Mouse (Mus musculus) intestine, postnatal 0 days (tissue): Measurements from ENCODE around the gene Myo15b. TPM values are rescaled to one million over a fixed set of nuclear protein-coding genes. Genes with fewer than 3 reads are reported as not detected.
A peak's percentile ranks its signal among the peaks of the same experiment; 100 is the strongest.

Experiments
- ATAC-seq: fragments of 200-750 bp; cut with Nextera tagmentation; 2 replicates; pipeline ENCODE4 v1.8.0; 2017; ENCODE audit warnings: mild to moderate bottlenecking, moderate TSS enrichment, moderate library complexity
- H3K27ac ChIP-seq: fragments of 300-500 bp; sonication (generic); 2 replicates; pipeline ENCODE4 v1.5.1; 2014; ENCODE audit warnings: mild to moderate bottlenecking, low read depth, low read length, moderate library complexity
- H3K27me3 ChIP-seq: fragments of 300-500 bp; sonication (generic); replicated peaks from 2 replicates; pipeline ENCODE4 v1.6.1; 2014; ENCODE audit warnings: low read length, mixed read lengths; ENCODE audit not compliant: control insufficient read depth, insufficient read depth
- H3K36me3 ChIP-seq: fragments of 300-500 bp; sonication (generic); 2 replicates; pipeline ENCODE4 v1.6.1; 2014; ENCODE audit warnings: mild to moderate bottlenecking, moderate library complexity; ENCODE audit not compliant: control insufficient read depth, insufficient read depth
- H3K4me1 ChIP-seq: fragments of 300-500 bp; sonication (generic); replicated peaks from 2 replicates; pipeline ENCODE4 v1.6.1; 2014; ENCODE audit warnings: antibody characterized with exemption, low read length, mixed read lengths; ENCODE audit not compliant: control insufficient read depth, insufficient read depth
- H3K4me2 ChIP-seq: fragments of 300-500 bp; sonication (generic); replicated peaks from 2 replicates; pipeline ENCODE4 v1.6.1; 2014; ENCODE audit warnings: low read depth, mild to moderate bottlenecking, moderate library complexity
- H3K4me3 ChIP-seq: fragments of 300-500 bp; sonication (generic); 2 replicates; pipeline ENCODE4 v1.5.1; 2014; ENCODE audit warnings: low read depth, low read length
- H3K9ac ChIP-seq: fragments of 300-500 bp; sonication (generic); 2 replicates; pipeline ENCODE4 v1.6.1; 2014; ENCODE audit warnings: mild to moderate bottlenecking, low read depth, low read length
- H3K9me3 ChIP-seq: fragments of 300-500 bp; sonication (generic); 2 replicates; pipeline ENCODE4 v1.6.1; 2016; ENCODE audit warnings: mixed run types; ENCODE audit not compliant: control insufficient read depth
- CTCF ChIP-seq: sonication (generic); IDR thresholded peaks from 2 replicates; pipeline ENCODE4 v1.5.1; 2016; ENCODE audit warnings: low read depth, mild to moderate bottlenecking, control low read depth, antibody characterized with exemption, moderate library complexity
- WGBS: fragments of 180-500 bp; shearing (Covaris S2); extraction: QIAGEN DNeasy Blood & Tissue Kit; methylation state at CpG from one replicate; pipeline ENCODE4 v1.1.7; 2014; 5-methylcytosine and 5-hydroxymethylcytosine counted together
- polyA plus RNA-seq: library from polyadenylated mRNA; unstranded; fragments of >200 nt; fragmentation: Nextera tagmentation; extraction: Ambion mirVana; gene quantifications from 2 replicates; pipeline ENCODE4 v1.2.1, GENCODE M21; 2015

Gene Myo15b
- polyA plus RNA-seq, 1 experiment from 2014 or later = 332 TPM

DNA sequence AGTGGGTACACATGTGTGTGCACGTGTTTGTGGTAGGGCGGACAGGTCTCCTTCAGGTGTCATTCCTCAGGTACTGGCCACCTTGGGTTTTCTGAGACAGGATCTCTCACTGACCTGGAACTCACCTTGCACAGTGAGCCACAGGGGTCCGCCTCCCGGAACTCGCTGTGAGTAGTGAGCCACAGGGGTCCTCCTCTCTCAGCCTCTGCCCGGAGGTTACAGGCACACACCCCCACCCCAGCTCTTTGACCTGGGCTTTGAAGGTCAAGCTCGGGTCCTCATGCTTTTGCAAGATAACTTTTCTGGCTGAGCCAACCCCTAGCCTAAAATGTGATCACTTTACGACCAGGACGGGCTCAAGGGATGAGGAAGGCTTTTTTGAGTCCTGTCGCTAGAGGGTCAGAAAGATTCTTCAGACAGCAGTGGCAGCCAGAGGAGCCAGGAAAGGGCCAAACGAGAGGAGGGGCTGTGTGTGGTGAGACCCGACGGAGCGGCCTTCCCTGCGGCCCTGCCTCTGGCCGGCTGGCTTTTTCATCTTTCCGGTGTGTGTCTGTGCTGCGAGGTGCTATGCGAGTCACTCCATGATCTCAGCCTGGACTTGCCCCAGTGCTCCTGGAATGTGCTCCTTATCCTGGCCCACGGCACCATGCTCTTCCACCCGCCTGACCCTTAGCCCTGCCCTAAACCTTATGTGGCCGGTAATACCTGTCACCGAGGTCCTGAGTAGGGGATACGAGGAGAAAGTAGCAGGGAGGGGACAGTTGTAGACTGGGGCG, 27.5 kb upstream of the Myo15b start:
- no peak for ATAC-seq
- H3K9ac ChIP-seq = 0 out of 2 replicates have a peak overlapping the region, but pooled peaks have one; percentile 17
- H3K9me3 ChIP-seq = no peaks in the 10 kb centered on the region
- H3K27ac ChIP-seq = peak overlapping the region; percentile 61
- no peak for TF ChIP-seq CTCF
- no peaks in the 10 kb centered on the region for H3K27me3 ChIP-seq
- H3K4me1 ChIP-seq = peaks cover 19% of the 10 kb centered on the region
- H3K4me3 ChIP-seq = no peak overlapping the region
- peak overlapping the region; percentile 46 for H3K4me2 ChIP-seq
- 34% methylated on average over 25 of the region's 25 CpGs for WGBS
- no peaks in the 10 kb centered on the region; the same call in 1 of the 2 replicates for H3K36me3 ChIP-seq

DNA sequence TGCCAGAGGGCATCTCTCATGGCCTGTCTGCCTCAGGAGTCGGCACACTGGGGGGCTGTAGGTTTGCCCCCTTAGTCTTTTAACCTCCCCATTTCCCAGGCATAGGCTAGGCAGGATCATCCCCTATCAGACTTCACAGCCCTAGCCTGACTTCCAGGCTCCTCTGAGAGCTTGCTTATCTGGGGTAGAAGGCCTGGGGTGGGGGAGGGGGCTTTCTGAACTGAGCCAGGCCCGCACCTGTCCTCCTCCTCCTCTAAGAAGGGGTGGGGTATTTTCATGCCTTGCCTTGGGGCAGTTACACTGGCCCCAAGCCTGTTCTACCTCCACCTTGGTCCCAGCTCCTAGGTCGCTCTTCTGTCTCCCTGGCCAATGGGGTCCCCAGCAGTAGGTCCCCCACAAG, 26.7 kb upstream of the Myo15b start:
- TF ChIP-seq CTCF = no peak
- no peak overlapping the region for H3K4me3 ChIP-seq
- peak overlapping the region; percentile 46 for H3K4me2 ChIP-seq
- WGBS = 25% methylated on average over 3 of the region's 3 CpGs
- H3K4me1 ChIP-seq = peaks cover 19% of the 10 kb centered on the region
- H3K36me3 ChIP-seq = no peaks in the 10 kb centered on the region; the same call in 1 of the 2 replicates
- H3K9ac ChIP-seq = no peak overlapping the region
- no peaks in the 10 kb centered on the region for H3K27me3 ChIP-seq
- no peak for ATAC-seq
- H3K9me3 ChIP-seq = no peaks in the 10 kb centered on the region
- peak overlapping the region; percentile 61 for H3K27ac ChIP-seq

DNA sequence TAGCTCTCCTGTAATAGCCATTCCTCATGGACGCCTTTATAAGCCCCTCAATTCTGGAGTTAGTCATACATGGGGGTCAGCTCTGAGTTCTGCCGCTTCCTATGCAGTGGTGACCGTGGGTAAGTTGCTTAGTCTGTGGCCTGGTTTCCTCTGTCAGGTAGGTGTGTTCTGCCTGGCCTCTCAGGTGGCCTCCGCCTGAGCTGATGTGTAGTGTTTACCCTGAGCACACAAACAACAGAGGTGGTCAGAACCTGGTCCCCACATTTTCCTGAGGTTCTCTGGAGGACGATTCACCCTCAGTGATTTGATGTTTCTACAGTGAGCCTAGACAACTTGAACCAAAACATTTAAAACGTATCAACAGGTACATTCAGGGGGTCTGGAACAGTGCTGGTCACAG, 26.1 kb upstream of the Myo15b start:
- H3K36me3 ChIP-seq = no peaks in the 10 kb centered on the region; the same call in 1 of the 2 replicates
- no peak overlapping the region for H3K9ac ChIP-seq
- peak overlapping the region; percentile 46 for H3K4me2 ChIP-seq
- no peak for TF ChIP-seq CTCF
- H3K27ac ChIP-seq = peak overlapping the region; percentile 61
- H3K9me3 ChIP-seq = no peaks in the 10 kb centered on the region
- H3K4me1 ChIP-seq = peaks cover 18% of the 10 kb centered on the region
- no peak for ATAC-seq
- no peaks in the 10 kb centered on the region for H3K27me3 ChIP-seq
- 48% methylated on average over 6 of the region's 6 CpGs for WGBS
- no peak overlapping the region for H3K4me3 ChIP-seq

DNA sequence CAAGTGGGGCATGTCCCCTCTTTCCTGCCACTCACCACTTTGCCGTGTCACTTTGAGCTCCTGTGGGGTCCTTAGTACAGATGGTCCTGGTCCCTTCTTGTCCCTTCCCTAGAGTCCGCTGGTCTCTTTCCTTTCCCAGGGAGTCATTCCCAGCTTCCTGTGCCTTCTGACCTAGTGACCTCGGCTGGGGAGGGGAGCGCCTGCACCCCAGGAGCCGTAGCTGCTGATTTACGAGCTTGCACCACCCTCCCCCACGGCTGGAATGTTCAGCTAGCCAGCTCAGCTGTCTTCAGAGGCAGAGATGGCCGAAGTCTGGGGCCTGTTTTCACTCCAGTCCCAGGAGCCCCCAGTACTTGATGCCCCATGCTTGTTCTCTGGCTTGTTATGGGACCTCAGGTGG, 25.7 kb upstream of the Myo15b start:
- Histone ChIP-seq H3K27me3 (no peaks in the 10 kb centered on the region), H3K9ac (no peak overlapping the region), H3K9me3 (no peaks in the 10 kb centered on the region), H3K27ac (peak overlapping the region; percentile 61), H3K4me3 (no peak overlapping the region), H3K4me1 (peaks cover 14% of the 10 kb centered on the region), H3K4me2 (peak overlapping the region; percentile 46), H3K36me3 (no peaks in the 10 kb centered on the region; the same call in 1 of the 2 replicates)
- no peak for TF ChIP-seq CTCF
- ATAC-seq = 0 out of 2 replicates have a peak, but pooled peaks have one; percentile 14
- 12% methylated on average over 8 of the region's 8 CpGs for WGBS

DNA sequence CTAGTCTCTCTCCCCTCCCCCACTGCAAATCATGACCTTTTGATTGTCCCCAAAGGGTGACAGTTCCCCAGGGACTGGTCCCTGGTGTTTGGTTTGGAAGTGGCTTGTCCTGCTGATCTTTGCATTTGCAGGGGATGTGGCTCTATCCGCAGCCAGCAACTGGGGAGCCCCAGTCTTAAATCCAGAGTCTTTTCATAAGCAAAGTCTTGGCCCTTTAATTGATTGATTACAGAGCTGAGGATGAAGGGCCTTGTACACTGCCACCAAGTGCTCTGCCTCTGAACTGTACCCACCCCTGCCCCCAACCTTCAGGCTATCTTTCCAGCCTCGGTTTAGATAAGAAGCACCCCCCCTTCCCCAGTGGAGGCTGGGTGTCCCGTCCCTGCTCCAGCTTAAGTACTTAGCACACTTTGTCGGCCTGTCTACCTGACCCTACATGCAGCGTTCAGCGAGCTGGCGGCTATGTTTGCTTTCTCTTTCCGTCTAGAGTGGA, 25.1 kb upstream of the Myo15b start:
- TF ChIP-seq CTCF = peak; percentile 34
- Histone ChIP-seq H3K36me3 (no peaks in the 10 kb centered on the region; the same call in 1 of the 2 replicates), H3K4me3 (no peak overlapping the region), H3K9ac (no peak overlapping the region), H3K4me1 (peaks cover 16% of the 10 kb centered on the region), H3K27me3 (no peaks in the 10 kb centered on the region), H3K9me3 (no peaks in the 10 kb centered on the region), H3K4me2 (peak overlapping the region; percentile 46), H3K27ac (peak overlapping the region; percentile 61)
- WGBS = 13% methylated on average over 8 of the region's 8 CpGs
- ATAC-seq = 0 out of 2 replicates have a peak, but pooled peaks have one; percentile 2

DNA sequence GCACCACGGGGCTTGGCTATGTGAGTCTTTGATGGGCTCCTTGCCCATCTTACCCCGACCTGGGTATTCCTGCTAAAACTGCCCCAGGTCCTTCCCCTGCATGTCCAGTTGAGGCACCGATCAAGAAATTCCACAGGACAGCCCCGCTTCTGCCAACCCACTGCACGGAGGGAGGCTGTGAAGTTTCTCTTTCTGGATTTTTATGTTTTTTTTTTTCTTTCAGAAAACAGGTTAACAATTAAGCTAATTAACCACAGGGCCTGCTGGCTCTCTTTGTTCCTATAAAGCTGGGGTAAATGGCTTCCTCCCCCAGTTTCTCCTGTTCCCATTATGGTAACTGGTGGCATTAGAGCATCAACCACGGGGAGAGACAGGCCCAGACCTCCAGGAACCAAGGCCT, 24.2 kb upstream of the Myo15b start:
- Histone ChIP-seq H3K36me3 (no peaks in the 10 kb centered on the region), H3K27ac (peak overlapping the region; percentile 68), H3K4me2 (peak overlapping the region; percentile 46), H3K27me3 (no peaks in the 10 kb centered on the region), H3K4me3 (no peak overlapping the region), H3K9ac (no peak overlapping the region), H3K4me1 (peaks cover 19% of the 10 kb centered on the region; the same call in 1 of the 2 replicates), H3K9me3 (no peaks in the 10 kb centered on the region)
- no peak for ATAC-seq
- TF ChIP-seq CTCF = no peak
- WGBS = 50% methylated on average over 6 of the region's 6 CpGs
